Mouse (Mus musculus): ENCODE data around the gene Capsl. TPM values are rescaled to one million over a fixed set of nuclear protein-coding genes. Genes with fewer than 3 reads are reported as not detected.

Capsl gene
- polyA plus RNA-seq, 1 experiment from 2014 or later, result 0.70 TPM

DNA sequence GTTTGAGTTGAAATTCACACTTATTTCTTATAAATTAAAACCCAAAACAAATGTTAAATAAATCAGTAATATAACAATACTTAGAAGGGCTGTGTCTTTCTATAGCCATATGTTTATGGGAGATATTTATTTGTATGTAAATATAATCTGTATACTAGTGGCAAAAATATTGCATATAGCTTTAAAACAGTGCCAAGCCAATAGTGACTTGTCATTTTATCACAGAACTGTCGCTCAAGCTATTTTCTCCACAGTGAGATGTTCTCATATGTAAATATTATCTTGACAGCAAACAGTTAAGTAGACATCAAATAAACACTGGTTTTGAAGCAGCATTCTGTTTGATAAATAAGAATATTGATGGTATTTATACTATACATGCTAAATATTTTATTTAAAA, 37.4 kb downstream of the Capsl start:
- H3K4me1 ChIP-seq, result no peaks in the 10 kb centered on the region
- H3K4me3 ChIP-seq, result no peak overlapping the region
- no peaks in the 10 kb centered on the region for H3K9me3 ChIP-seq (replicated peaks)
- no peaks in the 10 kb centered on the region for H3K27me3 ChIP-seq (ENCODE audit: low read depth, poor library complexity, severe bottlenecking)
- no peak for DNase-seq (ENCODE audit: low spot score)
- WGBS, result 92% methylated on average over 1 of the region's 1 CpGs
- H3K36me3 ChIP-seq, result no peaks in the 10 kb centered on the region
- no peak overlapping the region for H3K27ac ChIP-seq

DNA sequence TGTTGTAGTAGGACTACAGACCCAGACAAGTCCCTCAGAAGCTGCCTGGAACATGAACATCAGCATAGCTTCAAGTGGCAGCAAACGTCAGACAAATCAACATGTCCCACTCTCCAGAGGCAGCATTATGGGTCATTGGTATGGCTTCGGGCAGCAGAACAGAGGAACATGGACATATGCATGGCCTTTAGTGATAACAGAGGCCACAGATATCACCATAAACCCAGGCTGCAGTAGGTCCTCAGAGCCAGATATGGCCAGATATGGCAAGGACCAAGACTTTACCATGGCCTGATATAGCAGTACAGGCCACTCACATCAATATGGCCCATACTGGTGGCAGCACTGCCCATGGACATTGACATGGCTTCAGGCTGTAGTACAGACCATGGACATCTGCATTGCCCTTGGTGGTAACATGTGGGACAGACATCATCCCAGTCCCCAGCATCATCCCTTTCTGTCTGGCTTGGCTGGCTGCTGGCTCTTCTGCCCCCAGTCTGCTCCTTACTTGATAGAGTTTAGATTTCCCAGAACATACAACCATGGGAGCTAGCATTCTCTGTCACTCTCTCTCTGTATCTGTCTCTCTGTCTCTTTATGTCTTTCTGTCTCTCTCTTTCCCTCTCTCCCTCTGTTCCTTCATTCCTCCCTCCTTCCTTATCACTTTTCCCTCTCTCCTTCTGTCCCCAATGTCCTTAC, 53.7 kb downstream of the Capsl start:
- no peak for DNase-seq (ENCODE audit: low spot score)
- Histone ChIP-seq H3K27me3 (ENCODE audit: low read depth, poor library complexity, severe bottlenecking) (no peaks in the 10 kb centered on the region), H3K4me1 (no peaks in the 10 kb centered on the region), H3K36me3 (no peaks in the 10 kb centered on the region), H3K4me3 (no peak overlapping the region), H3K27ac (no peak overlapping the region), H3K9me3 (replicated peaks) (no peaks in the 10 kb centered on the region)
- WGBS, result 90% methylated on average over 2 of the region's 2 CpGs

GRCm38 (mm10) chr15:9492077-9492476, 56.2 kb downstream of the Capsl start:
- WGBS, result 86% methylated on average over 3 of the region's 3 CpGs
- no peaks in the 10 kb centered on the region for H3K9me3 ChIP-seq (replicated peaks)
- DNase-seq (ENCODE audit: low spot score), result no peak
- no peak overlapping the region for H3K27ac ChIP-seq
- H3K4me1 ChIP-seq, result no peaks in the 10 kb centered on the region
- no peaks in the 10 kb centered on the region for H3K36me3 ChIP-seq
- no peaks in the 10 kb centered on the region for H3K27me3 ChIP-seq (ENCODE audit: low read depth, poor library complexity, severe bottlenecking)
- no peak overlapping the region for H3K4me3 ChIP-seq

Other genes with a start within 250 kb of the Capsl start
- not detected in 2 replicates for gene Ugt3a1, start 159.1 kb upstream of the Capsl start, polyA plus RNA-seq (2016; fragmentation: Nextera tagmentation; extraction: Ambion mirVana)
- not detected in 2 replicates for gene Ugt3a2, start 100.5 kb upstream of the Capsl start, polyA plus RNA-seq (2016; fragmentation: Nextera tagmentation; extraction: Ambion mirVana)
- gene Il7r, start 94.1 kb downstream of the Capsl start, polyA plus RNA-seq (2016; fragmentation: Nextera tagmentation; extraction: Ambion mirVana), result not detected in 2 replicates